Mouse (Mus musculus) thymus, adult 2 months (tissue): Measurements from ENCODE around the gene Chaf1b.

Source experiments
- CTCF ChIP-seq: fragments of 200-500 bp; IDR thresholded peaks from 2 replicates; pipeline ENCODE4 v1.5.1; 2012; ENCODE audit warnings: mild to moderate bottlenecking, control low read depth, low read length, moderate library complexity, borderline replicate concordance; ENCODE audit not compliant: control insufficient read depth, poor library complexity, insufficient read depth; ENCODE audit errors: extremely low read depth
- POLR2A ChIP-seq: fragments of 200-500 bp; IDR thresholded peaks from 2 replicates; pipeline ENCODE4 v1.6.1; 2012; ENCODE audit warnings: mild to moderate bottlenecking, low read length, control low read depth, moderate library complexity; ENCODE audit not compliant: control insufficient read depth, poor library complexity, insufficient read depth; ENCODE audit errors: extremely low read depth

GRCm38 (mm10) chr16:93859967-93860366, 23.7 kb upstream of the Chaf1b start:
- TF ChIP-seq CTCF = no peak
- no peak for TF ChIP-seq POLR2A
